Mouse (Mus musculus): ENCODE measurements around the gene Cpt1b.

DNA sequence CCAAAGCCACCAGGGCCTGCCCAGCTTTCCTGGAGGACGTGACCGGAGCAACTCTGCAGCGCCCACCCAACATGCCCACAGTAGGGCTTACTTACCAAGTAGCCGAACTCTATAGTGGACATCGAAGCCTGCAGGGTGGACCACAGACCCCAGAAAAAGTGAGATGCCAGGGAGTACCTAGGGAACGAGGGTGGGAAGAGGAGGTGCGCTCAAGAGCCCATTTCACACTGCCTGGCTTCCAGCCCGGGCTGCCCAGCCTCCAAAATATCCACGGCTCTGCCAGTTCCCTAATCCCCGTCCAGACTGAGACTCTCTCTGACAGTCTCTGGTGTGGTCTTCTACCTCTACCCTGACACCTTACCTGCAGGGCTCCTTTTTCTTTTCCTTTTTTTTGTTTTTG, 1.1 kb upstream of the Cpt1b start:
- TF ChIP-seq CTCF (IDR thresholded peaks at IDR 0.05; ENCODE audit: low read depth), result no peak
- TF ChIP-seq EP300 (optimal IDR thresholded peaks at IDR 0.05), result no peak

All from stomach, postnatal 0 days (tissue).